Mouse (Mus musculus) thymus, adult 2 months (tissue): ENCODE measurements around the gene Sowaha. TPM values are rescaled to one million over a fixed set of nuclear protein-coding genes. Genes with fewer than 3 reads are reported as not detected.
"Not testable (repeated sequence)": the region's sequence is repeated elsewhere in the genome, so short reads cannot be mapped to it uniquely, and the experiment has no call there.

Experiments used
- DNase-seq: peaks from one replicate; pipeline ENCODE4 v3.0.0; 2021
- H3K27ac ChIP-seq: fragments of 200-500 bp; 2 replicates; pipeline ENCODE4 v1.5.1; 2012; ENCODE audit warnings: low read length, control low read depth; ENCODE audit not compliant: control insufficient read depth, insufficient read depth
- H3K27me3 ChIP-seq: fragments of 200-500 bp; 2 replicates; pipeline ENCODE4 v1.6.1; 2012; ENCODE audit warnings: mild to moderate bottlenecking, low read length, moderate library complexity, mixed read lengths; ENCODE audit not compliant: control insufficient read depth, insufficient read depth
- H3K36me3 ChIP-seq: fragments of 200-500 bp; 2 replicates; pipeline ENCODE4 v1.6.1; 2012; ENCODE audit warnings: mild to moderate bottlenecking, low read length, moderate library complexity; ENCODE audit not compliant: control insufficient read depth, insufficient read depth
- H3K4me1 ChIP-seq: fragments of 200-500 bp; replicated peaks from 2 replicates; pipeline ENCODE4 v1.6.1; 2012; ENCODE audit warnings: low read length; ENCODE audit not compliant: control insufficient read depth, insufficient read depth
- H3K4me3 ChIP-seq: fragments of 200-500 bp; 2 replicates; pipeline ENCODE4 v1.5.1; 2012; ENCODE audit warnings: mild to moderate bottlenecking, low read length, control low read depth, moderate library complexity; ENCODE audit not compliant: control insufficient read depth, insufficient read depth
- CTCF ChIP-seq: fragments of 200-500 bp; IDR thresholded peaks from 2 replicates; pipeline ENCODE4 v1.5.1; 2012; ENCODE audit warnings: mild to moderate bottlenecking, control low read depth, low read length, moderate library complexity, borderline replicate concordance; ENCODE audit not compliant: control insufficient read depth, poor library complexity, insufficient read depth; ENCODE audit errors: extremely low read depth
- POLR2A ChIP-seq: fragments of 200-500 bp; IDR thresholded peaks from 2 replicates; pipeline ENCODE4 v1.6.1; 2012; ENCODE audit warnings: mild to moderate bottlenecking, low read length, control low read depth, moderate library complexity; ENCODE audit not compliant: control insufficient read depth, poor library complexity, insufficient read depth; ENCODE audit errors: extremely low read depth
- WGBS: fragments of 180-500 bp; shearing (Covaris S2); methylation state at CpG from one replicate; pipeline ENCODE4 v1.1.7; 2018; 5-methylcytosine and 5-hydroxymethylcytosine counted together
- polyA plus RNA-seq: library from polyadenylated mRNA; depleted of rRNA; stranded (reverse); fragments of >200 nt; gene quantifications from 2 replicates; pipeline ENCODE4 v1.2.3, GENCODE M21; 2012; rRNA removed

Sowaha gene
- polyA plus RNA-seq, 1 experiment, result 0.18 TPM

DNA sequence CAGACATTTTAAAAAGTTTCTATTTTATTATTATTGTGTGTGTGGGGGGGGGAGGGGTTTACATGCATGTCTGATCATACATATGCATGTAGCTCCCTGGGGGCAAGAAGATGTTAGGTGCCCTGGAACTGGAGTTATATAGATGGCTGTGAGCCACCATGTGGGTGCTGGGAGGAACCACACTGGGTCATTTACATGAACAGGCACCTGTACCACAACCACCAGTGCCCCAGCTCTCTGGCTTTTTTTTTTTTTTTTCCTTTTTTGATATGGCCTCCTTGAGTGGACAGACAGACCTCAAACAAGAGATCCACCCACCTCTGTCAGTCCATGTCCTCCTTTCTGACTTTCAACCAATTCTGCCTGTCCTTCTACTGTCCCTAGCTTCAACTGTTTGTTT, 50.9 kb downstream of the Sowaha start:
- no peak overlapping the region for H3K27ac ChIP-seq
- TF ChIP-seq CTCF, result no peak
- no peak for TF ChIP-seq POLR2A
- H3K36me3 ChIP-seq, result no peaks in the 10 kb centered on the region
- H3K4me1 ChIP-seq, result peaks cover 11% of the 10 kb centered on the region
- H3K4me3 ChIP-seq, result no peak overlapping the region
- H3K27me3 ChIP-seq, result no peaks in the 10 kb centered on the region
- DNase-seq, result no peak

DNA sequence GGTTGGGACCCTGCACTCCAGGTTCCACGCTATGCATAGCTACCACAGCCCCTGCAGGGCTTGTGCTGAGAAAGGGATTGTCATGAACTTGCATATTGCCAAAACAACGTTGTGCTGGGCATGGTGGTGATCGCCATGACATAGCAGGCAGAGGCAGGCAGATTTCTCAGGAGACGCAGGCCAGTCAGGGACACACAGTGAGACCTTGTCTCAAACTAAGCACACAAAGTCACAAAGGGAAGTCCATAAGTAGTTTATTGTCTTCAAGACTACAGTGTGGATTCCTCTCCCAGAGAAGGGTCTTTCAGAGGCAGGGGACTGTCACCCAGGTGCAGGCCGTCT, 51.4 kb downstream of the Sowaha start:
- WGBS, result 95% methylated on average over 5 of the region's 5 CpGs
- Histone ChIP-seq H3K36me3 (no peaks in the 10 kb centered on the region), H3K27ac (no peak overlapping the region), H3K4me1 (peaks cover 11% of the 10 kb centered on the region), H3K27me3 (no peaks in the 10 kb centered on the region), H3K4me3 (no peak overlapping the region)
- no peak for DNase-seq
- TF ChIP-seq POLR2A, result no peak
- no peak for TF ChIP-seq CTCF

DNA sequence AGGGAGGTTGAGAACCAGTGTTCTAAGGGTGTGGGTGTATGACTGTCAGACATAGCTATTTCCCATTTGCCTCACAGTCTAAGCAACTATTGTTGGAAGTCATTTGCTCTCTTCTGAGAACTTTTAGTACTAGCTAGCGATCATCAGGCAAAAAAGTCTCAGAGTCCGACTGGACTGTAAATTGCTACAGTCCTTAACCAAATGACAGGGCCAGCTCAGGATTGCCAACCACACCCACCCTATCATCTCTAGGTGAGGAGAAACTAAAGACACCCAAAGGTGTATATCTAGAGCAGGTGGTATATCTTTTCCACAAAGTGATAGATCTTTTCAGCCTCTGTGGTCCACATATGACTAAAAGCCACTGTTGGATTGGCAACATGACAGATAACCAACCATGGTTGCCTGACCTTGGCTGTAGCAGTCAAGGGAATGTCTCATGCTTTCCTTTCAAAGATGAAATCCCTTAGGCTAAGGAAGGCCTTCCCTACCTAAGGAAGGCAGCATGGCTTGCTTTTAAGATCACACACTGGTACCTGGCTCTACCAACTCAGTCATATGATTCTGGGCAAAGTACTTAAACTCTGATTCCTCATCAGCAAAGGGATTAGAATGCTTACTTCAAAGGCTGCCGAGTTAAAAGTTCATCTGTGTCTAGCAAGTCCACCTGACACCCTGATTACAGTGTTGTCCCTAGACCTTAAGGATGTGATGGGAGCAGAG, 51.9 kb downstream of the Sowaha start:
- Histone ChIP-seq H3K4me1 (peaks cover 11% of the 10 kb centered on the region), H3K36me3 (no peaks in the 10 kb centered on the region), H3K4me3 (no peak overlapping the region), H3K27me3 (no peaks in the 10 kb centered on the region), H3K27ac (no peak overlapping the region)
- no peak for TF ChIP-seq CTCF
- TF ChIP-seq POLR2A, result no peak
- no peak for DNase-seq
- WGBS, result 98% methylated on average over 3 of the region's 3 CpGs

DNA sequence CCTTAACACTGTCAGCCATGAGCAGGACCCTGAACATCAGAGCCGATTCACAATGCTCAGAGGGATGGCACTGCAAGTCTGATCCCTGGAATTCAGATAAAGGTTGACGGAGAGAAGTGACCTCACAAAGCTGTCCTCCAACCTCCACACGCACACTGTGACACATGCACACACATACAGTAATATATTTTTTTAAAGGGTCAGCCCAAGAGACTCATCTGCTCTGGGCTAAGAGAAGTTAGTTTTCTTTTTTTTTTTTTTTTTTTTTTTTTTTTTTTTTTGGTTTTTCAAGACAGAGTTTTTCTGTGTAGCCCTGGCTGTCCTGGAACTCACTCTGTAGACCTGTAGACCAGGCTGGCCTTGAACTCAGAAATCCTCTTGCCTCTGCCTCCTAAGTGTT, 53.2 kb downstream of the Sowaha start:
- peaks cover 11% of the 10 kb centered on the region for H3K4me1 ChIP-seq
- H3K27me3 ChIP-seq, H3K36me3 ChIP-seq, H3K27ac ChIP-seq, H3K4me3 ChIP-seq, DNase-seq: not testable (repeated sequence)
- 97% methylated on average over 3 of the region's 3 CpGs for WGBS

Other genes with a start within 250 kb of the Sowaha start
- gene Hspa4, start 179.8 kb downstream of the Sowaha start, polyA plus RNA-seq, result 29.3 and 41.9 TPM in 2 replicates
- gene Zcchc10, start 155.6 kb downstream of the Sowaha start, polyA plus RNA-seq, result 8.4 and 8.7 TPM in 2 replicates
- gene Aff4, start 129.4 kb downstream of the Sowaha start, polyA plus RNA-seq, result 16.4 and 18.9 TPM in 2 replicates
- not detected in 2 replicates for gene Leap2, start 57.1 kb downstream of the Sowaha start, polyA plus RNA-seq
- 407 and 566 TPM in 2 replicates for gene Uqcrq, start 49.4 kb downstream of the Sowaha start, polyA plus RNA-seq
- gene Gdf9, start 49.3 kb downstream of the Sowaha start, polyA plus RNA-seq, result 0.91 and 1.5 TPM in 2 replicates
- 0.08 TPM in 1 of 2 replicates, not detected in the other for gene Gm10447, start 23.2 kb downstream of the Sowaha start, polyA plus RNA-seq
- gene Shroom1, start 23.1 kb downstream of the Sowaha start, polyA plus RNA-seq, result 0.70 and 0.75 TPM in 2 replicates
- gene Gm9837, start 9.8 kb downstream of the Sowaha start, polyA plus RNA-seq, result not detected in 2 replicates
- not detected in 2 replicates for gene Gm9945, start 108 bp downstream of the Sowaha start, polyA plus RNA-seq
- gene Sept8, start 39.0 kb upstream of the Sowaha start, polyA plus RNA-seq, result 11.5 TPM in 2 replicates
- 3.8 and 4.2 TPM in 2 replicates for gene Kif3a, start 87.1 kb upstream of the Sowaha start, polyA plus RNA-seq
- 0.55 TPM in 1 of 2 replicates, not detected in the other for gene Il4, start 138.4 kb upstream of the Sowaha start, polyA plus RNA-seq
- 8.5 and 10.4 TPM in 2 replicates for gene Il13, start 154.4 kb upstream of the Sowaha start, polyA plus RNA-seq
- 8.3 and 8.4 TPM in 2 replicates for gene Rad50, start 227.0 kb upstream of the Sowaha start, polyA plus RNA-seq
- 0.56 and 0.84 TPM in 2 replicates for gene Il5, start 240.5 kb upstream of the Sowaha start, polyA plus RNA-seq